9 mouse cellular contexts compared by ENCODE assay signal in genomic region chr4:47234667-47235267, GRCm38 (mm10). TPM values are rescaled to one million over a fixed set of nuclear protein-coding genes. Genes with fewer than 3 reads are reported as not detected.
DNase-seq lines count a peak whose midpoint lies in the region; ATAC-seq and TF ChIP-seq lines count a peak whose summit lies in the region.
"Had no signal": no experiment of that assay in that cellular context is flagged by ENCODE, and none has a peak within 500 bp of the region (broad histone marks: within the 10 kb centered on the region; RNA-seq: fewer than 3 reads in every experiment).

No protein-coding gene starts in this region.

- H3K27me3 ChIP-seq in C2C12 (ENCODE audit: control insufficient read depth, insufficient read depth, insufficient read length) = peaks cover 20% of the 10 kb centered on the region
- H3K27me3 ChIP-seq in embryonic facial prominence, embryonic 11.5 days (ENCODE audit: control insufficient read depth, insufficient read depth, low read length) = no peaks in the 10 kb centered on the region
- peaks cover 43% of the 10 kb centered on the region for H3K27me3 ChIP-seq in heart, embryonic 10.5 days (ENCODE audit: insufficient read depth, poor library complexity, severe bottlenecking)
- H3K27me3 ChIP-seq in kidney, postnatal 0 days (ENCODE audit: insufficient read depth, low read length) = no peaks in the 10 kb centered on the region
- H3K27me3 ChIP-seq in liver, embryonic 14.5 days (ENCODE audit: control insufficient read depth, insufficient read depth, low read length) = no peaks in the 10 kb centered on the region
- H3K27me3 ChIP-seq in neural tube, embryonic 12.5 days (replicated peaks) = no peaks in the 10 kb centered on the region
- H3K27me3 ChIP-seq in stomach, postnatal 0 days (ENCODE audit: control insufficient read depth, insufficient read depth, low read length) = no peaks in the 10 kb centered on the region
- H3K27me3 ChIP-seq: embryonic facial prominence, embryonic 13.5 days had no signal

- TF ChIP-seq EP300 in liver, embryonic 14.5 days (IDR thresholded peaks at IDR 0.05; ENCODE audit: low read depth) = no peak
- no peak for TF ChIP-seq EP300 in stomach, postnatal 0 days (optimal IDR thresholded peaks at IDR 0.05)

- no peak overlapping the region for H3K4me2 ChIP-seq in embryonic facial prominence, embryonic 11.5 days (ENCODE audit: low read depth, low read length)
- no peak overlapping the region for H3K4me2 ChIP-seq in kidney, postnatal 0 days (ENCODE audit: low read length)
- H3K4me2 ChIP-seq in liver, embryonic 14.5 days (ENCODE audit: low read depth) = no peak overlapping the region
- H3K4me2 ChIP-seq in neural tube, embryonic 12.5 days (replicated peaks) = no peak overlapping the region
- no peak overlapping the region for H3K4me2 ChIP-seq in stomach, postnatal 0 days (replicated peaks; ENCODE audit: low read depth)
- H3K4me2 ChIP-seq: embryonic facial prominence, embryonic 13.5 days had no signal

- H3K9ac ChIP-seq in embryonic facial prominence, embryonic 11.5 days (replicated peaks; ENCODE audit: low read length) = no peak overlapping the region
- no peak overlapping the region for H3K9ac ChIP-seq in kidney, postnatal 0 days (ENCODE audit: low read depth, low read length)
- no peak overlapping the region for H3K9ac ChIP-seq in liver, embryonic 14.5 days (replicated peaks)
- H3K9ac ChIP-seq in neural tube, embryonic 12.5 days = no peak overlapping the region
- no peak overlapping the region for H3K9ac ChIP-seq in stomach, postnatal 0 days (ENCODE audit: low read length)
- H3K9ac ChIP-seq: embryonic facial prominence, embryonic 13.5 days had no signal

- H3ac ChIP-seq in C2C12 (ENCODE audit: control insufficient read depth, insufficient read length, low read depth) = no peak overlapping the region

- peak; percentile 89 for DNase-seq in adrenal gland, postnatal 25 days
- DNase-seq in embryonic facial prominence, embryonic 11.5 days (ENCODE audit: low spot score) = peak; percentile 73
- DNase-seq in heart, embryonic 10.5 days (ENCODE audit: low spot score) = peak; percentile 84
- DNase-seq in kidney, postnatal 0 days (ENCODE audit: low spot score) = peak; percentile 80
- DNase-seq in liver, embryonic 14.5 days (ENCODE audit: low read depth in 3 of 3, low spot score in 3 of 3) = no peak
- peak; percentile 78 for DNase-seq in stomach, postnatal 0 days (ENCODE audit: low spot score)

- no peaks in the 10 kb centered on the region for H3K79me3 ChIP-seq in C2C12 (ENCODE audit: low read depth)

- no peak for ATAC-seq in embryonic facial prominence, embryonic 11.5 days (replicated peaks; ENCODE audit: insufficient number of reproducible peaks, low FRiP score, low TSS enrichment, low read depth)
- peak; percentile 65 for ATAC-seq in kidney, postnatal 0 days (replicated peaks; ENCODE audit: low FRiP score, low read depth)
- no peak for ATAC-seq in liver, embryonic 14.5 days (ENCODE audit: insufficient read depth)
- ATAC-seq in neural tube, embryonic 12.5 days (ENCODE audit: low FRiP score, low read depth) = peak; percentile 58; the same call in 1 of the 2 replicates
- ATAC-seq in stomach, postnatal 0 days (ENCODE audit: low FRiP score, low TSS enrichment) = peak; percentile 62; the same call in 1 of the 2 replicates

- no peaks in the 10 kb centered on the region for H3K36me3 ChIP-seq in C2C12 (ENCODE audit: control insufficient read depth, insufficient read depth)
- H3K36me3 ChIP-seq in embryonic facial prominence, embryonic 11.5 days (replicated peaks; ENCODE audit: control insufficient read depth, insufficient read depth, low read depth, low read length) = no peaks in the 10 kb centered on the region
- H3K36me3 ChIP-seq in heart, embryonic 10.5 days = no peaks in the 10 kb centered on the region
- no peaks in the 10 kb centered on the region for H3K36me3 ChIP-seq in kidney, postnatal 0 days (ENCODE audit: insufficient read depth, low read length)
- no peaks in the 10 kb centered on the region for H3K36me3 ChIP-seq in liver, embryonic 14.5 days (replicated peaks; ENCODE audit: control insufficient read depth, insufficient read depth, low read depth)
- H3K36me3 ChIP-seq in neural tube, embryonic 12.5 days = no peaks in the 10 kb centered on the region
- no peaks in the 10 kb centered on the region for H3K36me3 ChIP-seq in stomach, postnatal 0 days (ENCODE audit: control insufficient read depth, insufficient read depth, low read length)
- H3K36me3 ChIP-seq: embryonic facial prominence, embryonic 13.5 days had no signal

- no peak overlapping the region for H3K4me3 ChIP-seq in C2C12 (ENCODE audit: insufficient read depth, poor library complexity, severe bottlenecking)
- H3K4me3 ChIP-seq in embryonic facial prominence, embryonic 11.5 days (ENCODE audit: low read depth, low read length) = no peak overlapping the region
- no peak overlapping the region for H3K4me3 ChIP-seq in heart, embryonic 10.5 days
- no peak overlapping the region for H3K4me3 ChIP-seq in kidney, postnatal 0 days (replicated peaks; ENCODE audit: low read depth, low read length)
- no peak overlapping the region for H3K4me3 ChIP-seq in liver, embryonic 14.5 days (ENCODE audit: insufficient read depth in 1 of 2, low read depth in 2 of 2, low read length in 2 of 2)
- H3K4me3 ChIP-seq in neural tube, embryonic 12.5 days = no peak overlapping the region
- no peak overlapping the region for H3K4me3 ChIP-seq in stomach, postnatal 0 days (ENCODE audit: low read depth, low read length)
- H3K4me3 ChIP-seq: embryonic facial prominence, embryonic 13.5 days had no signal

- TF ChIP-seq CTCF in C2C12 (IDR thresholded peaks at IDR 0.05; ENCODE audit: control insufficient read depth, insufficient read depth, insufficient read length) = peak; percentile 52
- TF ChIP-seq CTCF in kidney, postnatal 0 days (IDR thresholded peaks at IDR 0.05; ENCODE audit: low read depth) = peak; percentile 91
- TF ChIP-seq CTCF in liver, embryonic 14.5 days (IDR thresholded peaks at IDR 0.05; ENCODE audit: low read depth) = peak; percentile 93
- TF ChIP-seq CTCF in stomach, postnatal 0 days (IDR thresholded peaks at IDR 0.05; ENCODE audit: low read depth) = peak; percentile 93

- no peaks in the 10 kb centered on the region for H3K9me3 ChIP-seq in embryonic facial prominence, embryonic 11.5 days (replicated peaks; ENCODE audit: control insufficient read depth, low read length)
- no peaks in the 10 kb centered on the region for H3K9me3 ChIP-seq in heart, embryonic 10.5 days
- H3K9me3 ChIP-seq in kidney, postnatal 0 days (replicated peaks; ENCODE audit: low read length) = no peaks in the 10 kb centered on the region
- H3K9me3 ChIP-seq in liver, embryonic 14.5 days (ENCODE audit: control insufficient read depth, low read length) = no peaks in the 10 kb centered on the region
- H3K9me3 ChIP-seq in neural tube, embryonic 12.5 days = no peaks in the 10 kb centered on the region
- H3K9me3 ChIP-seq in stomach, postnatal 0 days (ENCODE audit: control insufficient read depth, low read length) = no peaks in the 10 kb centered on the region
- H3K9me3 ChIP-seq: embryonic facial prominence, embryonic 13.5 days had no signal

- H3K4me1 ChIP-seq in embryonic facial prominence, embryonic 11.5 days (ENCODE audit: control insufficient read depth, insufficient read depth, low read length) = no peaks in the 10 kb centered on the region
- peaks cover 10% of the 10 kb centered on the region for H3K4me1 ChIP-seq in heart, embryonic 10.5 days
- H3K4me1 ChIP-seq in kidney, postnatal 0 days (replicated peaks; ENCODE audit: insufficient read depth, low read length) = peaks cover 3% of the 10 kb centered on the region; the same call in 1 of the 2 replicates
- no peaks in the 10 kb centered on the region for H3K4me1 ChIP-seq in liver, embryonic 14.5 days (replicated peaks; ENCODE audit: control insufficient read depth in 2 of 2, insufficient read depth in 2 of 2, low read length in 1 of 2)
- H3K4me1 ChIP-seq in neural tube, embryonic 12.5 days = peaks cover 12% of the 10 kb centered on the region
- H3K4me1 ChIP-seq in stomach, postnatal 0 days (replicated peaks; ENCODE audit: control insufficient read depth, insufficient read depth) = no peaks in the 10 kb centered on the region

- WGBS in embryonic facial prominence, embryonic 11.5 days = 27% methylated on average over 17 of the region's 17 CpGs
- 20% methylated on average over 17 of the region's 17 CpGs for WGBS in heart, embryonic 10.5 days
- 22% methylated on average over 17 of the region's 17 CpGs for WGBS in kidney, postnatal 0 days
- WGBS in liver, embryonic 14.5 days (ENCODE audit: insufficient replicate concordance) = 14% methylated on average over 17 of the region's 17 CpGs
- WGBS in neural tube, embryonic 12.5 days = 27% methylated on average over 17 of the region's 17 CpGs
- WGBS in stomach, postnatal 0 days = 17% methylated on average over 17 of the region's 17 CpGs

- H3K27ac ChIP-seq in embryonic facial prominence, embryonic 11.5 days (replicated peaks; ENCODE audit: low read depth, low read length) = no peak overlapping the region
- no peak overlapping the region for H3K27ac ChIP-seq in heart, embryonic 10.5 days
- no peak overlapping the region for H3K27ac ChIP-seq in kidney, postnatal 0 days
- no peak overlapping the region for H3K27ac ChIP-seq in liver, embryonic 14.5 days
- no peak overlapping the region for H3K27ac ChIP-seq in neural tube, embryonic 12.5 days
- no peak overlapping the region for H3K27ac ChIP-seq in stomach, postnatal 0 days (replicated peaks)

- no peaks in the 10 kb centered on the region for H3K79me2 ChIP-seq in C2C12 (ENCODE audit: control insufficient read depth, insufficient read depth)

TF ChIP-seq in C2C12, 6 proteins besides CTCF, POLR2A, EP300 and RAD21:
- TF ChIP-seq MAX (IDR thresholded peaks at IDR 0.05) (no peak), MYOD1 (IDR thresholded peaks at IDR 0.05; ENCODE audit: control insufficient read depth, insufficient read length, low read depth) (no peak), CEBPB (IDR thresholded peaks at IDR 0.05; ENCODE audit: low read depth) (no peak), USF1 (IDR thresholded peaks at IDR 0.05; ENCODE audit: low read depth) (no peak), MYOG (IDR thresholded peaks at IDR 0.05; ENCODE audit: control insufficient read depth, extremely low read depth, insufficient read length) (no peak), FOSL1 (IDR thresholded peaks at IDR 0.05; ENCODE audit: insufficient read depth, low read length, poor library complexity, severe bottlenecking) (no peak)

RNA-seq across cellular contexts. Expression of gene Col15a1, which starts 26.8 kb away (rescaled TPM):
- polyA plus RNA-seq in C2C12 (2012; fragmentation: generic; extraction: Trizol) = 0.05 TPM
- total RNA-seq in adrenal gland, postnatal 25 days (2021) = 36.1 and 38.6 TPM in 2 replicates
- polyA plus RNA-seq in embryonic facial prominence, embryonic 11.5 days (2014; fragmentation: Nextera tagmentation; extraction: Ambion mirVana) = 8.6 and 8.8 TPM in 2 replicates
- 1.1 and 1.5 TPM in 2 replicates for polyA plus RNA-seq in heart, embryonic 10.5 days (2016; fragmentation: Nextera tagmentation; extraction: Ambion mirVana)
- 46.5 and 51.7 TPM in 2 replicates for polyA plus RNA-seq in kidney, postnatal 0 days (2015; fragmentation: Nextera tagmentation; extraction: Ambion mirVana)
- polyA plus RNA-seq in liver, embryonic 14.5 days (2012; rRNA removed) = 0.13 and 0.40 TPM in 2 replicates
- 0.24 and 0.29 TPM in 2 replicates for polyA plus RNA-seq in liver, embryonic 14.5 days (2014; fragmentation: Nextera tagmentation; extraction: Ambion mirVana)
- 4.9 and 5.6 TPM in 2 replicates for polyA plus RNA-seq in neural tube, embryonic 12.5 days (2016; fragmentation: Nextera tagmentation; extraction: Ambion mirVana)
- polyA plus RNA-seq in stomach, postnatal 0 days (2015; fragmentation: Nextera tagmentation; extraction: Ambion mirVana) = 25.0 and 28.6 TPM in 2 replicates

Comparison
In these comparisons a context has a peak if more than half of its experiments do, and no peak if none do; other contexts are left out.
1. DNase-seq: peak in adrenal gland, postnatal 25 days (single experiment), embryonic facial prominence, embryonic 11.5 days (single experiment), heart, embryonic 10.5 days (single experiment), kidney, postnatal 0 days (single experiment) and stomach, postnatal 0 days (single experiment); none in liver, embryonic 14.5 days (0 of 3).
2. ATAC-seq: peak in kidney, postnatal 0 days (single experiment), neural tube, embryonic 12.5 days (single experiment) and stomach, postnatal 0 days (single experiment); none in embryonic facial prominence, embryonic 11.5 days (single experiment) and liver, embryonic 14.5 days (single experiment).
3. Peak in every context shown above with its lines, with median percentiles within 50 percentile points of each other: CTCF ChIP-seq.